ENCODE assay signal across 16 mouse cellular contexts in genomic region chr5:143517436-143517835, GRCm38 (mm10). TPM values are rescaled to one million over a fixed set of nuclear protein-coding genes. Genes with fewer than 3 reads are reported as not detected.
A peak's percentile ranks its signal among the peaks of the same experiment; 100 is the strongest.
DNase-seq lines count a peak whose midpoint lies in the region; ATAC-seq and TF ChIP-seq lines count a peak whose summit lies in the region.
"Had no signal": no experiment of that assay in that cellular context is flagged by ENCODE, and none has a peak within 500 bp of the region (broad histone marks: within the 10 kb centered on the region; RNA-seq: fewer than 3 reads in every experiment).

No protein-coding gene starts in this region.

- intact Hi-C loops in heart, postnatal 25 days (cut with DNase I), result no loop called here

- TF ChIP-seq CTCF in liver, postnatal 0 days (IDR thresholded peaks at IDR 0.05; ENCODE audit: low read depth), result no peak
- no peak for TF ChIP-seq CTCF in cerebellum, adult 2 months (IDR thresholded peaks at IDR 0.05; ENCODE audit: borderline replicate concordance, insufficient read depth, low read depth, low read length)

- H3K27me3 ChIP-seq in heart, embryonic 16.5 days (ENCODE audit: control insufficient read depth, insufficient read depth, low read length), result no peaks in the 10 kb centered on the region
- no peaks in the 10 kb centered on the region for H3K27me3 ChIP-seq in liver, embryonic 15.5 days
- no peaks in the 10 kb centered on the region for H3K27me3 ChIP-seq in liver, postnatal 0 days (ENCODE audit: insufficient read depth, low read length)
- H3K27me3 ChIP-seq in stomach, embryonic 15.5 days (replicated peaks), result no peaks in the 10 kb centered on the region
- H3K27me3 ChIP-seq in cerebellum, adult 2 months (ENCODE audit: control insufficient read depth, insufficient read depth, low read length), result no peaks in the 10 kb centered on the region
- H3K27me3 ChIP-seq: forebrain, embryonic 12.5 days; hindbrain, embryonic 12.5 days; kidney, embryonic 15.5 days; midbrain, embryonic 15.5 days; neural tube, embryonic 13.5 days had no signal

- peaks cover 33% of the 10 kb centered on the region for H3K36me3 ChIP-seq in heart, embryonic 16.5 days (ENCODE audit: control insufficient read depth, insufficient read depth)
- peaks cover 67% of the 10 kb centered on the region for H3K36me3 ChIP-seq in liver, embryonic 15.5 days (replicated peaks)
- H3K36me3 ChIP-seq in liver, postnatal 0 days (replicated peaks; ENCODE audit: insufficient read depth, low read length), result peaks cover 49% of the 10 kb centered on the region
- H3K36me3 ChIP-seq in stomach, embryonic 15.5 days, result peaks cover 25% of the 10 kb centered on the region

- no peak overlapping the region for H3K9ac ChIP-seq in heart, embryonic 16.5 days (ENCODE audit: low read length)
- H3K9ac ChIP-seq in liver, embryonic 15.5 days, result no peak overlapping the region
- no peak overlapping the region for H3K9ac ChIP-seq in liver, postnatal 0 days (replicated peaks)
- no peak overlapping the region for H3K9ac ChIP-seq in stomach, embryonic 15.5 days
- H3K9ac ChIP-seq: forebrain, embryonic 12.5 days; hindbrain, embryonic 12.5 days; kidney, embryonic 15.5 days; midbrain, embryonic 15.5 days; neural tube, embryonic 13.5 days had no signal

- no peak for TF ChIP-seq POLR2A in cerebellum, adult 2 months (IDR thresholded peaks at IDR 0.05; ENCODE audit: borderline replicate concordance, insufficient read depth, low read length)

- 44% methylated on average over 6 of the region's 6 CpGs for WGBS in heart, embryonic 16.5 days
- WGBS in liver, embryonic 15.5 days (ENCODE audit: insufficient replicate concordance), result 55% methylated on average over 6 of the region's 6 CpGs
- 61% methylated on average over 6 of the region's 6 CpGs for WGBS in liver, postnatal 0 days (ENCODE audit: insufficient replicate concordance)
- WGBS in stomach, embryonic 15.5 days, result 46% methylated on average over 6 of the region's 6 CpGs
- 70% methylated on average over 6 of the region's 6 CpGs for WGBS in cerebellum, adult 2 months

- no peaks in the 10 kb centered on the region for H3K9me3 ChIP-seq in heart, embryonic 16.5 days (replicated peaks; ENCODE audit: control insufficient read depth, low read length)
- H3K9me3 ChIP-seq in liver, embryonic 15.5 days (replicated peaks), result no peaks in the 10 kb centered on the region
- H3K9me3 ChIP-seq in liver, postnatal 0 days (ENCODE audit: low read length), result no peaks in the 10 kb centered on the region
- no peaks in the 10 kb centered on the region for H3K9me3 ChIP-seq in stomach, embryonic 15.5 days
- H3K9me3 ChIP-seq: forebrain, embryonic 12.5 days; hindbrain, embryonic 12.5 days; kidney, embryonic 15.5 days; midbrain, embryonic 15.5 days; neural tube, embryonic 13.5 days had no signal

- peaks cover 54% of the 10 kb centered on the region for H3K4me1 ChIP-seq in heart, embryonic 16.5 days (ENCODE audit: control insufficient read depth, insufficient read depth, low read length)
- peaks cover 72% of the 10 kb centered on the region for H3K4me1 ChIP-seq in liver, embryonic 15.5 days (replicated peaks)
- H3K4me1 ChIP-seq in liver, postnatal 0 days (ENCODE audit: insufficient read depth), result peaks cover 34% of the 10 kb centered on the region
- peaks cover 36% of the 10 kb centered on the region for H3K4me1 ChIP-seq in stomach, embryonic 15.5 days
- peaks cover 10% of the 10 kb centered on the region for H3K4me1 ChIP-seq in cerebellum, adult 2 months (ENCODE audit: control insufficient read depth, insufficient read depth, low read length)
- H3K4me1 ChIP-seq: hindbrain, embryonic 12.5 days; midbrain, embryonic 15.5 days had no signal

- H3K4me2 ChIP-seq in heart, embryonic 16.5 days (ENCODE audit: low read depth, low read length), result no peak overlapping the region
- H3K4me2 ChIP-seq in liver, embryonic 15.5 days, result no peak overlapping the region
- no peak overlapping the region for H3K4me2 ChIP-seq in liver, postnatal 0 days (ENCODE audit: low read depth, low read length)
- H3K4me2 ChIP-seq in stomach, embryonic 15.5 days, result peak overlapping the region; percentile 21; the same call in 1 of the 2 replicates
- H3K4me2 ChIP-seq: forebrain, embryonic 12.5 days; hindbrain, embryonic 12.5 days; kidney, embryonic 15.5 days; midbrain, embryonic 15.5 days; neural tube, embryonic 13.5 days had no signal

- H3K4me3 ChIP-seq in heart, embryonic 16.5 days (ENCODE audit: low read length), result no peak overlapping the region
- H3K4me3 ChIP-seq in liver, embryonic 15.5 days (replicated peaks), result no peak overlapping the region
- no peak overlapping the region for H3K4me3 ChIP-seq in liver, postnatal 0 days (ENCODE audit: low read depth, low read length)
- H3K4me3 ChIP-seq in stomach, embryonic 15.5 days (replicated peaks), result no peak overlapping the region
- H3K4me3 ChIP-seq in cerebellum, adult 2 months (replicated peaks; ENCODE audit: insufficient read depth, low read depth, low read length), result no peak overlapping the region
- H3K4me3 ChIP-seq: forebrain, embryonic 12.5 days; hindbrain, embryonic 12.5 days; kidney, embryonic 15.5 days; midbrain, embryonic 15.5 days; neural tube, embryonic 13.5 days had no signal

- ATAC-seq in heart, embryonic 16.5 days (replicated peaks; ENCODE audit: extremely low read depth, insufficient read depth, low FRiP score), result no peak
- no peak for ATAC-seq in liver, embryonic 15.5 days (ENCODE audit: insufficient read depth)
- ATAC-seq in liver, postnatal 0 days, result no peak
- ATAC-seq in stomach, embryonic 15.5 days (ENCODE audit: insufficient read depth, low FRiP score, low read depth), result no peak
- ATAC-seq: midbrain, embryonic 15.5 days had no signal

- no peak for TF ChIP-seq EP300 in liver, postnatal 0 days (IDR thresholded peaks at IDR 0.05; ENCODE audit: low read depth)

- H3K27ac ChIP-seq in heart, embryonic 16.5 days (ENCODE audit: low read length), result 0 out of 2 replicates have a peak overlapping the region, but pooled peaks have one; percentile 12
- 0 out of 2 replicates have a peak overlapping the region, but pooled peaks have one; percentile 14 for H3K27ac ChIP-seq in liver, embryonic 15.5 days (replicated peaks)
- H3K27ac ChIP-seq in liver, postnatal 0 days (ENCODE audit: low read depth), result no peak overlapping the region
- peak overlapping the region; percentile 71; the same call in 1 of the 2 replicates for H3K27ac ChIP-seq in stomach, embryonic 15.5 days
- H3K27ac ChIP-seq in cerebellum, adult 2 months (ENCODE audit: insufficient read depth, low read length), result no peak overlapping the region
- H3K27ac ChIP-seq: forebrain, embryonic 12.5 days; hindbrain, embryonic 12.5 days; kidney, embryonic 15.5 days; midbrain, embryonic 15.5 days; neural tube, embryonic 13.5 days had no signal

- DNase-seq in heart, postnatal 25 days (ENCODE audit: low spot score), result no peak
- DNase-seq in liver, postnatal 0 days, result no peak
- DNase-seq in adipocyte (ENCODE audit: low spot score), result peak; percentile 33
- no peak for DNase-seq in cerebellum, adult 2 months
- DNase-seq: adrenal gland, postnatal 14 days; cerebellum, adult 11 months; gastrocnemius, postnatal 25 days; thymus, postnatal 14 days had no signal

RNA-seq across cellular contexts. Expression of gene Rac1, which starts 10.4 kb away (rescaled TPM):
- polyA plus RNA-seq in heart, embryonic 16.5 days (2015; fragmentation: Nextera tagmentation; extraction: Ambion mirVana), result 340 and 342 TPM in 2 replicates
- total RNA-seq in heart, postnatal 25 days (2021), result 100 to 1,000 TPM; 215 to 235 TPM
- polyA plus RNA-seq in liver, embryonic 15.5 days (2015; fragmentation: Nextera tagmentation; extraction: Ambion mirVana), result 155 and 162 TPM in 2 replicates
- 162 and 173 TPM in 2 replicates for polyA plus RNA-seq in liver, postnatal 0 days (2015; fragmentation: Nextera tagmentation; extraction: Ambion mirVana)
- polyA plus RNA-seq in stomach, embryonic 15.5 days (2015; fragmentation: Nextera tagmentation; extraction: Ambion mirVana), result 425 and 464 TPM in 2 replicates
- polyA plus RNA-seq in cerebellum, adult 2 months (2012; rRNA removed), result 557 and 572 TPM in 2 replicates

RNA-seq across cellular contexts. Expression of gene Daglb, which starts 53.1 kb away (rescaled TPM):
- 8.9 and 9.3 TPM in 2 replicates for polyA plus RNA-seq in heart, embryonic 16.5 days (2015; fragmentation: Nextera tagmentation; extraction: Ambion mirVana)
- total RNA-seq in heart, postnatal 25 days (2021), result 1 to 10 TPM; 7.6 to 8.2 TPM
- 8.3 and 9.3 TPM in 2 replicates for polyA plus RNA-seq in liver, embryonic 15.5 days (2015; fragmentation: Nextera tagmentation; extraction: Ambion mirVana)
- polyA plus RNA-seq in liver, postnatal 0 days (2015; fragmentation: Nextera tagmentation; extraction: Ambion mirVana), result 4.8 and 5.6 TPM in 2 replicates
- 10.4 and 11.3 TPM in 2 replicates for polyA plus RNA-seq in stomach, embryonic 15.5 days (2015; fragmentation: Nextera tagmentation; extraction: Ambion mirVana)
- 27.8 and 30.4 TPM in 2 replicates for polyA plus RNA-seq in cerebellum, adult 2 months (2012; rRNA removed)

Comparison
In these comparisons a context has a peak if more than half of its experiments do, and no peak if none do; other contexts are left out.
1. H3K27ac ChIP-seq: peak in heart, embryonic 16.5 days (single experiment), liver, embryonic 15.5 days (single experiment) and stomach, embryonic 15.5 days (single experiment); none in liver, postnatal 0 days (single experiment) and cerebellum, adult 2 months (single experiment).